Mouse (Mus musculus) right cerebral cortex, adult 18-20 months (tissue): ENCODE results near the gene Ddx17.

Source experiments
- DNase-seq: peaks from one replicate; pipeline ENCODE4 v3.0.0; 2022; ENCODE audit warnings: mixed read lengths

Ddx17 gene

DNA sequence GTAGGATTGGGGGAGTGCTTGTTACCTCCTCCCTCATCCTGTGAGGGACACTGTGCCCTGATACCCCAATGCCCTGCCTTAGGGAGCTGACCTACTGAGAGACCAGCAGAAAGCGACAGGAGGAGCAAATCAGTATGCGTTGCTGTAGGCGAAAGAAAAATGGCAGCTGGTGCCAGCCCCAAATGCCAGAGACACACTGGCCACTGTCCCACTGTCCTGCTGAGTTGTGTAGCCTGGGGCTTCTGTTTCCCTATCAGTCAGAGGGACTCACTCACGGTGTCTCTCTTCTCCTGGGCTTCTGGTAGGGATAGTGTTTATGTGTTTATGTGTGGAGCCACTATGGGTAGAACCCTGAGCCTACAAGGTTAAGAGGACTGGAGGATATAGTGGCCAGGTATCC is 28.8 kb downstream of the Ddx17 start:
- DNase-seq, result no peak

DNA sequence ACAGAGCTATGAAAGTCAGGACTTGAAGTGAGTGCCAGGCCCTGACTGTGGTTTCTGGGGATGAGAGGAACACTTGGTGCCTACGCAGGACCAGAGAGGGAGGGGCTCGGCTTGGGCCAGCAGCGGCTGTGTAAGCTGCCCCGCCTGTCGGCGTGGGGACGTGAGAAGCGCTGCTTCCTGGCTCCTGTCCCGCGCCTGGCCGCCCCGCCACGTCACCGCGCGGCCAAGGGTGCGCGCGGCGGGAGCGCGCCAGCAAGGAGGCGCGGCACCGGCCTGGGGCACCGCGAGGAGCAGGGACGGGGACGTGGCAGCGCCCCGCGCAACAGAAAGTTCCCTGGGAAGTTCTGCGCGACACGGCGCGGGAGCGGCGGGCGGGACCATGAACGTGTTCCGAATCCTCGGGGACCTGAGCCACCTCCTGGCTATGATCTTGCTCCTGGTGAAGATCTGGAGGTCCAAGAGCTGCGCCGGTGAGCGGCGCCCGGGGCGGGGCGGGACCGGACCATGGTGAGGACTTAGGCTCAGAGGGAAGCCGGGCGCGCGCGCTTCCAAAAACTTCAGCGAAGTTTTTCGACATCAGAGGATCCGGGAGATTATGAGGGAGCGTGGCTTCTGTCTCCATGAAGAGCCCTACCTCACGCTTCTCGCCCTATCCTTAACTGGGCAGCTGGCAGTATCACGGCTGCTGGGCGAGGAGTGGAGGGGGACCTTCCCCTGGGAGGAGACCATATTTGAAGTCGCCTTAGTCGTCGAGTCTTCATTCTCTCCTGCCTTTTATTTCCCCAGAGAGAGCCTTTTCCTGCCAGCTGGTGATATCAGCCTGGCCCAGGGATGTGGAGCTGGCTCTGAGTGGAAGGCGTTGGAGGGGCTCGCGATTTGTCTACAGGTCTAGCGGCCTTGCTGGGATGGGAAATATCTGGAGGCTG is 30.1 kb downstream of the Ddx17 start, which contains the start of gene Kdelr3:
Gene Kdelr3, plus strand, starts transcription at position 241 of the 926 bp plus-strand sequence.
- no peak for DNase-seq

DNA sequence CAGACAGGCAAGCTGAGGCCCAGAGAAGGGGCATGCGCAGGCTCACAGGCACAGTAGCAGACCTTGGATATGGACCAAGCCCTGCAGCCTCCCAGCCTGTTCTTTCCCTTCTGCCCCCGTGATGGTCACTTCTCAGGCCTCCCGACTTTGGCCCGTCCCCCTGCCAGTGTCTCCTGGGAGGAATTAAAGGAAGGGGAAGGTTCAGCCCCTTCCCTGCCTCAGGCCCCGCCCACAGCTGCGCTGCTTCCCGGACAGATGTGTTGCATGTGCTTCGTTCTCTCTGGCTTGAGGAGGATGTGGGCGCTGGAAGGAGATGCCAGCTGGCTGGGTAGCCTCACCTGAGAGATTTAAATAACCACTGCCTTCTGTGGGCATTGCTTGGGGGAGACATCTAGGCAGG is 32.6 kb downstream of the Ddx17 start:
- DNase-seq, result no peak

DNA sequence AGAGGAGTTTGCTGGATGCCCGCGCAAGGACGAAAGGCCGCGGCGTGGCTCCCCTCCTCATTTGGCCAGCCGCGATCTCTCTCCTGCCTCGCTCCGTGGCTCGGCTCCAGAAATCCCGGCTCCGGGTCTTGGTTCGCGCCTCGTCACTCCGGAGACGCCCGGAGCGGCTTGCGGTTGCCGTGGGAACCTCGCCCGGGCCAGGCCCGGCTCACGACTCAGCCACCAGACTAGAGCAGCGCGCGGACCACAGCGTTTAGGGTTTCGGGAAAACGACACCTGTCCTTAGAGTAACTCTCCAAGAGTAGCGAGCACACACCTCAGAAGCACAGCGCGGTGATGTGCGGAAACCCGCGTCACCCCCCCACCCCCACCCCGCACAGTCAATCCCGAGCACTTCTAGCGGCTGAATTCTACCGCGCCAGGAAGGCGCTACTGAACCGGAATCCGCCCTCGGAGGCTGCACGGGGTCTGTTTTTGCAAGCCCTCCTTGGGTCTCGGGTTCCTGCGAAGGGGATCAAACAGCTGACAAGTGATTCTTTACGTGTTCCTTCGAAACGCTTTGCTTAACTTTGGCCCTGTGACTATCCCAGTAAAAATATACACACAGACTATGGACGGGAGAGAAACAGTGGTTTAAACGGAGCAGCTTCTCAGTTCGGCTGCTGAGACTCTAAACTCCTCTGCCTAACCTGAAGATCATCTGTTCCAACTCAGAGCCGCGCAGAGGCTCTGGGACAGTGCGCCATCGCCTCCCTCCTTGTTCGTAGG is 34.8 kb downstream of the Ddx17 start:
- peak; percentile 89 for DNase-seq

DNA sequence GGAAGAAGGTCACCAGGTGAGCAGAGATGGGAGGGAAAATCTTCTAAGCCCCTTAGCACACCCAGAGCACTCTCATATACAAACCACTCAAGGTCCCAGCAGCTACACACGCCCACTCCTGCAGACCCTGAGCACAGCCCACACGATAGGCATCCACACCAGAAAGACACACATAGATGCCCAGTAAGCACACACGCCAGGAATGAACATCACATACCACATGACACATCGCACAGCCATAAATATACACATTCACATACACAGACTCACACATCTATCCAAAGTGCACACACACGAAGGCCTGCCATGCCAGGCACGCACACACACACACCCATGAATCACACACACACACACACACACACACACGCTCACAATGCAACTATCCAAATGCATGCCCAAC is 36.1 kb downstream of the Ddx17 start:
- no peak for DNase-seq

DNA sequence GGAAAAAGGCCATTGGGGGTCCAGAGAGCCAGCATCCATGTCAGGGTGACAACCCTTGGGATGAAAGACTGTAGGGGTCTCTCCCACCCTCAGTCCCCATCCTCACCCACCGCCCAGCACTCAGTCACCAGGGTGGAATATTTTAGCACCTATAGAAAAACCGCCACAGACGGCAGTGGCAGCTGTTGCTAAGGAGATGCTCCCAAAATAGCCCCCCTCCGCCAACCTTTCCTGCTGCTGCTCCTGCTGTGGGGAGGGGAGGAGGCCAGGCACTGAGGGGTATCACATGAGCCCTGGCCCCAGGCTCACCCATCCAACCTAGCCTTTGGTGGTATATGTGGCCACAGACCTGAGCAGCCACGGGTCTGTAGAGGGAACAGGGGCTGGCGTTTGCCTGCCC is 36.5 kb downstream of the Ddx17 start:
- DNase-seq, result peak; percentile 83

DNA sequence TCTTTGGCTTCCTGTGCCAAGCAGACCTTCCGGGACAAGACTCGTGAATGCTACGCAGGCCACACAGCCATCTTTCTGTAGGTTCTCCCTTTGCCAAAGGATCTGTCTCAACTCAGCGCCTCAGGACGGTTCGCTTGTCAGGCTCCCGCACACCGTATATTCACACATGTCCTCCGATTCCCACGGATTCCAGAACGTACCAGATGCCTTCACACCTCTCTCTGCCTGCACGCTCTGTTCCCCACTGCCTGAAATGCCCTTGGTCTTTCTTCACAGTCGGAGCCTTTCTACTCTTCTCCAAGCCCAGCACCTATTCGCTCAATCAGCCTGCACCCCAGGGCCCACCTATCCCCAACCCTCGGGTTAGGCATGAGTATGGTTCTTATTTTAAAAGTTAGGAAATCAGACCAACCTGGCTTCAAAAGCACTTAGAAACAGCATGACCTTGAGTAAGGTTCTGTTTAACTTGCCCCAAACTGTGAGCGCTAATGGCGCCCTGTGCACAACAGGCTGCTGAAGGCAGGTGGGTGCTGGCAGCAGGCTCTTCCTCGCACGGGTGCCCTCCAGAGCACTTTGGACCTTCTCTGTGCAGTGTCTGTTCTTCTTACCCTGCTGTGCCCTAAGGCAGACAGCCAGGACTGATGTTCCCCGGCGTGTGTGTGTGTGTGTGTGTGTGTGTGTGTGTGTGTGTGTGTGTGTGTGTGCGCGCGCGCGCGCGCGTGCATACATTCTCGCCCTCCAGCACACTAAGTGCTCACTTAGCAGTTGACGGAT is 39.3 kb downstream of the Ddx17 start:
- no peak for DNase-seq

DNA sequence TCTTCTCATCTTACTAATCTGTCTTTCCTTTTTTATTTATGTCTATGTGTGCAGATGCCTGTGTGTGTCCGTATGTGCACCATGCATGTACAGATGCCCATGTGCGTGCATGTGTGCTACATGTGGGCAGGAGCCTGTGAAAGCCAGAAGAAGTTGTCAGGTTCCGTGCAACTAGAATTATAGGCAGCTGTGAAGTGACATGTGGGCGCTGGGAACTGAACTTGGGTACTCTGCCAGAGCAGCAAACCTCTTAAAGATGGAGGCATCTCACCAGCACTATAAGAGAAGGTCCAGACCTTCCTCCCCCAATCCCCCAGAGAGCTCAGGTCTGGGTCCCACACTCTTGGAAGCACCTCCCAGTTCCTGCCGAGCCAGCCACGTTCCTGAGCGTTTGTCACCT is 40.1 kb downstream of the Ddx17 start:
- DNase-seq, result no peak

DNA sequence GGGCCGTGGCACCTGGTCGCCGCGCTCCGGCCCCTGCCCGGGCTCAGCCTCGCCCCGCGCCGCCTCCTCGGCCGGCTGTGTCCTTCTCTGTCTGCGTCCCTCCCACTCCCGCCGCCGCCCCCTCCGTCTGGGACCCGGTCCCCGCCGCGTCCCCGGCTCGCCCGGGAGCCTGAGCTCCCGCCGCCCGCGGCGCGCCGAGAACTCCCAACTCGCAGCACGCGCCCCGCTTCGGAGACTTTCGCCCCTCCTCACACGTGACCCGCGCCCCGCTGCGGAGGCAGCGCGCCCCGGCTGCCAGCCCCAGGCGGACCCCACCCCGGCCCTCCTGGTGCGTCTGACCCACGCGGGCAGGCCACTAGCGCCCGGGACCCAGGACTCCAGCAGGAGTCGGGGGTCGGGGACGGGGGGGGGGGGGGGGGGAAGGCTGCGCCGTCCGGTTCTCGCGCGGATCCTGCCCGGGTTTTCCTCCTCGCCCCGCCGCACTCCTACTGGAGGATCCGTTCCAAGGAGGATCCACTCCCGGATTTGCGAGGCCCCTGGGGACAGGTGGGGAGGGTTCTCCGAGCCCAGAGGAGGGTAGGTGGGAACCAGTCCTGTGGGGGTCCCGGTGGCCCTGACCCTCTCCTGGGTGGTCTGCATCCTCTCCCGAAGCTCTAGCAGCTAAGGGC is 40.8 kb downstream of the Ddx17 start:
- DNase-seq, result peak; percentile 80

DNA sequence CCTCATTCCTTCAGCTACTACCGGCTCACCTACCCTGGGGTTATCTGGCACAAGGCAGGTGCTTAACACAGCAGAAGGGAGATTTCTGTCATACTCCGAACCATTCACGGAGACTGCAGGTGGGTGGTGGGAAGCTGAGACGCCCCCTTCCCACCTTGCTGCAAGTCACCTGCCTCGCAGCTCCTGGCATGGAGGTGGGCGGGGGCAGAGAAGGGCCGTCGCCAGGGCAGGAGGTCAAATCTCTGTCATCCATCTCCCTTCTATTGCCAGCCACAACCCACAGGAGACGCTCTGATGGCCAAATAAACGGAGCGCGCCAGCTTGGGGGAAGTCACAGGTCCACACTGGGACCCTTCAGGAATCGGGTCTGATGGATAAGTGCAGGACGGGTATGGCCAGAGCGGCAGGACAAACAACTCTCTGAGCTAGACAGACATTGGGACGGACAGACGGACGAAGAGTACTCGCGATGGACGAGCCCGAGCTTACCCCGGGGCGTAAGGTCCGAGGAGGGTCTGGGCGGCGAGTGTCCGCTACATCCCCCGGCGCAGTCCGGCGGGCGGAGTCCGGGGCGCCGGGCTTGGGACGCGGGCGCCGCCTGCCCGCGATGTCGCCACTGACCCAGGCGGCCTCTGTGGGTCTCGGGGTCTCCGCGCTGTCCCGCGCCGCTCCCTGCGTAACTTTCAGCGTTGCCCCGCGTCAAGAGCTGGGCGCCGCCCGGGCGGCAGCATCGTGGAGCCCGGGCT is 41.7 kb downstream of the Ddx17 start, which contains the start of gene Kcnj4:
Gene Kcnj4, minus strand, starts transcription at position 535 of the 746 bp plus-strand sequence.
- no peak for DNase-seq

DNA sequence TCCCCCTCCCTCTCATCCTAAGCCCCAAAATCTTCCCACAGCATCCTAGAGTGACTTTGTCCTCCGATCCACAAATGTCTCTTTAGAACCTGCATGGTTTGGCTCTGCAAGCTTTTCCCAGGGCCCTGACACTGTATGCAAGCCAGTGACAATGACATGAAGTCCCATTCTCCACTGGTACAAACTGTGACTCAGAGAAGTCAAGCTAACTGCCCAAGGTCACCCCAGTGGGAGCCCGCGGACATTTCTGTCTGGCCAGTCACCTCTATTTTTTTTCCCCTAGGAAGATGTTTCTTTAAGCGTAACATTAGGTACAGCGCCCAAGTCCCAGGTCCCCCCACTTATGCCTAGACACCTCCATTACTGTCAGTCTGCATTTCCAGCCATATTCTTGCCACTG is 43.1 kb downstream of the Ddx17 start:
- DNase-seq, result no peak

DNA sequence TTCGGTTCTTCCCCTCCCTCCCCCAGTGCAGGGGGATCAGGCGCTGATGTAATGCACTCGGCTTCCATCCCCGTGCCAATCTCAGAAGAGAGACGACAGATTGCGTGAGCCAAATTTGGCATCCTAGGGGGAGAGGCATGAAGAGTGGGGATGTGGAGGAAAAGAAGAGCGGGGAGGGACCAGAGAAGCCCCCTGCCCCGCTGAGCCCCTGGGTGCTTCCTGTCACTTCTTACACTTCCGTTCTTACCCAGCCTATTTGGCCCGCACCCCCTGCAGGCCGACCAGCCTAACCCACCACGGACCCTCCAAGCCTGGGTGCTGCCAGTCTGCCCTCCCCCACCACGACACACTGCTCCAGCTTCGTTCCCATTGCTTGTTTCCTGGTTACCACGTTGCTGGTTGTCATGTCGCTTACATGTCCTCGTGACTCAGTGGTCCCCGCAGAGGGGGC is 43.6 kb downstream of the Ddx17 start:
- peak; percentile 80 for DNase-seq

DNA sequence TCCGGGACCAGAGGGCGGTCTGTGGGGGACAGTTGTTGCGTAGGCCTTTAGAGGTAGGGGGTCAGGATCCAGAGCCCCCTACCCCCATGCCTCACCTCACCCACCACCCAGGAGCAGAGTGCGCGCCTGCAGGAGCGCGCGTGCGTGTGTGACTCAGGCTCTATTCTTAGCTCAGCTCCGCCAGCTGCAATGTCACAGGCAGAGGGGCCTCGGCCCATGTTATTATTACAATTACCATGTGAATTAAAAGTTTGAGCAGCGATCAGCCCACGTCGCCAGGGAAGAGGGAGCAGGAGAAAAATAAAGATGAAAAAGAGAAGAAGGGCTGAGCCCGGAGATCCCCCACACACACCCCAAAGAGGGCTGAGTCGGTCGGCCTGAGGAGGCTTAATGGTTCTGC is 46.4 kb downstream of the Ddx17 start:
- DNase-seq, result no peak

DNA sequence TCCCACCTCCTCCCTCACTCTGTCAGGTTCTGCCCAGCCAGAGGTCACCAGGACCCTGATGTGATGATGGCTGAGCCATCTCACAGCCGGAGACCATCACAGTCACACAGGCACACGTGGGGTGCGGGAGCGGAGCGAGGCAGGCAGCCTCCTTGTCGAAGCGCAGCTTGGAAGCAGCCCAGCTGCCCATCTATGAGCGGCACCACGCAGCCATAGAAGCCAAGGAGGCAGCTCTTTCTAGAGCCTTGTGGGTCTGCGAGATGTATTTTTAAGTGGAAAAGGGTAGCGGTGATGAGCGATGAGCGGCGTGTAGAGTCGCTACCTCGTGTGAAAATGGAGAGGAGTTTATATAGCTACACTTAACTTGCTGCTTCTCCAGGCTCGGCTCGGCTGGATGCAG is 53.0 kb downstream of the Ddx17 start:
- DNase-seq, result peak; percentile 75

DNA sequence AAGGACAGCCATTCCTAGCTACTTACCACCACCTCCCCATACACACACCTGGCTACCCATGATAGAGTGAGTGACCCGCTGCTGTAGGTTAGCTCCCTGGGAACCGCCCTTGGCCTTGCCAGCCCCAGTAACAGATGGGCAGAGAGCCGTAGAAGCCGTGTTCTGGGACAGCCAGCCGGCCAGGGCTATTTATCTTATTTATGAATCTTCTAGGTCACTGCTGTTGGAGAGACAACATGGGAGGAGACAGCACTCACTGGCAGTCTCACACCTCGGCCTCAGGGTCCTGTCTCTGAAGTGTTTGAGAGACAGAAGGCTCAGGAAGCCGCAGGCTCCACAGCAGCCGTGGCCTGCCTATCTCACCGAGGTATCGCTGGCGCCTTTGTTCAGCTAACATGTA is 57.1 kb downstream of the Ddx17 start:
- no peak for DNase-seq

DNA sequence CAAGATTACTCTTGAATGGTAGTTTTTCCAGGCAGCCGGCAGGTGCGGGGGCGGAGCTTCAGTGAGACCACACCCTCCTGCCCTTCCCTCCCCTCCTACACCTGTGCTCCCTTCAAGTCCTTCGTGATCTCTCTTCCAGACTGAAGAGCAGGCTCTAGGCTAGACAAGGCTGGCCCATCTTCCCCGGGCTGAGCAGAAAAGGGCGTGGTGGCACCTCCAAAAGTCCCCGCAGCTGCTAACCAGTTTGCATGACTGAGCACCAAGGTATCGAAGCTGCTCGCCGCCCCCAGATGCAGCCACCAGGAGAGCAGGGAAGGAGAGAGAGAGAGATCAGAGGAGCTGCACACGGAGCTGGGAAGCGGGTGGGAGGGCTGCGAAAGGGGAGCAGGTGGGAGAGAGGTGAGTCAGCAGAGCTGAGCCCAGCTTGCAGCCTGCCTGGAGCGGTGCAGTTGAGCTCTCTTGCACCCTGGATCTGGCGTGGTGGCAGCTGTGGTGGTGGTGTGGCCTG is 65.3 kb downstream of the Ddx17 start:
- peak; percentile 90 for DNase-seq
